In genomic region chr1:74227317-74227716, GRCm38 (mm10) we compare ENCODE assay signal across 8 mouse cellular contexts. TPM values are rescaled to one million over a fixed set of nuclear protein-coding genes. Genes with fewer than 3 reads are reported as not detected.
DNase-seq lines count a peak whose midpoint lies in the region; ATAC-seq lines count a peak whose summit lies in the region.

No protein-coding gene starts in this region.

- ATAC-seq in megakaryocyte, adult 5-6 weeks (ENCODE audit: poor library complexity, severe bottlenecking) = peak; percentile 100

- DNase-seq in gastrocnemius, adult 18-20 months (ENCODE audit: low spot score) = peak; percentile 32
- DNase-seq in gastrocnemius, adult 8-10 months (ENCODE audit: low spot score in 2 of 2) = no peak
- peak; percentile 53 for DNase-seq in R1 (ENCODE audit: low read depth, low spot score)
- peak; percentile 89 for DNase-seq in induced T-regulatory cell, adult 2 months (ENCODE audit: low read depth)
- peak; percentile 55 to 72 for DNase-seq in thymus, postnatal 36 days
- DNase-seq in urinary bladder, postnatal 36 days (ENCODE audit: low spot score in 2 of 2) = no peak
- DNase-seq in cerebellum, postnatal 14 days = no peak

RNA-seq across cellular contexts. Expression of gene Arpc2, which starts 8.6 kb away (rescaled TPM):
- 10 to 100 TPM; 71.0 to 82.9 TPM for total RNA-seq in gastrocnemius, adult 18-20 months (2021)
- 10 to 100 TPM; 70.0 to 81.5 (median 72.2) TPM for total RNA-seq in gastrocnemius, adult 8-10 months (2022)
- total RNA-seq in megakaryocyte, adult 5-6 weeks (2015) = 1,564 and 1,782 TPM in 2 replicates
- 803 and 834 TPM in 2 replicates for total RNA-seq in megakaryocyte, adult 5-6 weeks (2017)

RNA-seq across cellular contexts. Expression of gene Cxcr1, which starts 32.9 kb away (rescaled TPM):
- not detected for total RNA-seq in gastrocnemius, adult 18-20 months (2021)
- total RNA-seq in gastrocnemius, adult 8-10 months (2022) = not detected
- total RNA-seq in megakaryocyte, adult 5-6 weeks (2015) = 0.20 and 0.87 TPM in 2 replicates
- total RNA-seq in megakaryocyte, adult 5-6 weeks (2017) = 0.18 TPM in 1 of 2 replicates, not detected in the other

RNA-seq across cellular contexts. Expression of gene Gpbar1, which starts 51.0 kb away (rescaled TPM):
- total RNA-seq in gastrocnemius, adult 18-20 months (2021) = not detected
- not detected for total RNA-seq in gastrocnemius, adult 8-10 months (2022)
- not detected in 2 replicates for total RNA-seq in megakaryocyte, adult 5-6 weeks (2015)
- not detected in 2 replicates for total RNA-seq in megakaryocyte, adult 5-6 weeks (2017)

RNA-seq across cellular contexts. Expression of gene Aamp, which starts 57.2 kb away (rescaled TPM):
- 10 to 100 TPM; 74.4 to 77.1 TPM for total RNA-seq in gastrocnemius, adult 18-20 months (2021)
- 10 to 100 TPM; 73.2 to 88.7 (median 78.0) TPM for total RNA-seq in gastrocnemius, adult 8-10 months (2022)
- 27.8 and 33.6 TPM in 2 replicates for total RNA-seq in megakaryocyte, adult 5-6 weeks (2015)
- total RNA-seq in megakaryocyte, adult 5-6 weeks (2017) = 48.2 and 59.5 TPM in 2 replicates

RNA-seq across cellular contexts. Expression of gene Pnkd, which starts 57.4 kb away (rescaled TPM):
- total RNA-seq in gastrocnemius, adult 18-20 months (2021) = 10 to 100 TPM; 54.0 to 63.3 TPM
- 10 to 100 TPM; 51.9 to 56.2 (median 53.1) TPM for total RNA-seq in gastrocnemius, adult 8-10 months (2022)
- 23.5 and 23.6 TPM in 2 replicates for total RNA-seq in megakaryocyte, adult 5-6 weeks (2015)
- 7.7 and 8.9 TPM in 2 replicates for total RNA-seq in megakaryocyte, adult 5-6 weeks (2017)

Comparison
In these comparisons a context has a peak if more than half of its experiments do, and no peak if none do; other contexts are left out.
1. DNase-seq: peak in gastrocnemius, adult 18-20 months (single experiment), R1 (single experiment), induced T-regulatory cell, adult 2 months (single experiment) and thymus, postnatal 36 days (2 of 2); none in gastrocnemius, adult 8-10 months (0 of 2), urinary bladder, postnatal 36 days (0 of 2) and cerebellum, postnatal 14 days (0 of 2).
2. RNA of gene Arpc2, which starts 8.6 kb away (total RNA-seq): 803 to 1,782 TPM in megakaryocyte, adult 5-6 weeks; 71.0 to 82.9 TPM in gastrocnemius, adult 18-20 months and 70.0 to 81.5 TPM in gastrocnemius, adult 8-10 months; every median in the first group is over 4 times any median in the second.